Mouse (Mus musculus) kidney, embryonic 14.5 days (tissue): ENCODE results near the gene Plcd3. TPM values are rescaled to one million over a fixed set of nuclear protein-coding genes. Genes with fewer than 3 reads are reported as not detected.

ENCODE experiments used
- ATAC-seq: fragments of 200-750 bp; cut with Nextera tagmentation; 2 replicates; pipeline ENCODE4 v1.8.0; 2017; ENCODE audit warnings: moderate number of reproducible peaks, mild to moderate bottlenecking, moderate TSS enrichment, moderate library complexity; ENCODE audit not compliant: low FRiP score, low TSS enrichment
- H3K27ac ChIP-seq: fragments of 300-500 bp; sonication (generic); 2 replicates; pipeline ENCODE4 v1.5.1; 2014; ENCODE audit warnings: low read depth, mild to moderate bottlenecking, low read length, moderate library complexity, mixed read lengths
- H3K27me3 ChIP-seq: fragments of 300-500 bp; sonication (generic); 2 replicates; pipeline ENCODE4 v1.6.1; 2014; ENCODE audit warnings: mild to moderate bottlenecking, low read length; ENCODE audit not compliant: control insufficient read depth, insufficient read depth
- H3K36me3 ChIP-seq: fragments of 300-500 bp; sonication (generic); 2 replicates; pipeline ENCODE4 v1.6.1; 2014; ENCODE audit warnings: low read length, mixed read lengths; ENCODE audit not compliant: control insufficient read depth, insufficient read depth
- H3K4me1 ChIP-seq: fragments of 300-500 bp; sonication (generic); 2 replicates; pipeline ENCODE4 v1.6.1; 2014; ENCODE audit warnings: low read length, mixed read lengths; ENCODE audit not compliant: control insufficient read depth, insufficient read depth
- H3K4me2 ChIP-seq: fragments of 300-500 bp; sonication (generic); replicated peaks from 2 replicates; pipeline ENCODE4 v1.6.1; 2014; ENCODE audit warnings: low read depth, mild to moderate bottlenecking, low read length
- H3K4me3 ChIP-seq: fragments of 300-500 bp; sonication (generic); 2 replicates; pipeline ENCODE4 v1.5.1; 2014; ENCODE audit warnings: mild to moderate bottlenecking, low read length
- H3K9ac ChIP-seq: fragments of 300-500 bp; sonication (generic); 2 replicates; pipeline ENCODE4 v1.6.1; 2014; ENCODE audit warnings: low read depth, mild to moderate bottlenecking, low read length, moderate library complexity
- H3K9me3 ChIP-seq: fragments of 300-500 bp; sonication (generic); 2 replicates; pipeline ENCODE4 v1.6.1; 2016; ENCODE audit warnings: low read length; ENCODE audit not compliant: control insufficient read depth
- WGBS: fragments of 180-500 bp; shearing (Covaris S2); extraction: QIAGEN DNeasy Blood & Tissue Kit; methylation state at CpG from one replicate; pipeline ENCODE4 v1.1.7; 2014; 5-methylcytosine and 5-hydroxymethylcytosine counted together
- polyA plus RNA-seq: library from polyadenylated mRNA; unstranded; fragments of >200 nt; fragmentation: Nextera tagmentation; extraction: Ambion mirVana; gene quantifications from 2 replicates; pipeline ENCODE4 v1.2.1, GENCODE M21; 2014

Plcd3 gene
- polyA plus RNA-seq, 1 experiment from 2014 or later, result 3.2 TPM

GRCm38 (mm10) chr11:103120315-103120714 is 18.9 kb upstream of the Plcd3 start:
- Histone ChIP-seq H3K27me3 (no peaks in the 10 kb centered on the region), H3K9ac (no peak overlapping the region), H3K36me3 (no peaks in the 10 kb centered on the region), H3K4me2 (no peak overlapping the region), H3K4me3 (no peak overlapping the region), H3K4me1 (peaks cover 5% of the 10 kb centered on the region; the same call in 1 of the 2 replicates), H3K27ac (no peak overlapping the region), H3K9me3 (no peaks in the 10 kb centered on the region)
- no peak for ATAC-seq
- 56% methylated on average over 5 of the region's 5 CpGs for WGBS

GRCm38 (mm10) chr11:103119609-103120008 is 18.2 kb upstream of the Plcd3 start:
- no peak for ATAC-seq
- no peak overlapping the region for H3K4me2 ChIP-seq
- H3K4me3 ChIP-seq, result no peak overlapping the region
- H3K4me1 ChIP-seq, result peaks cover 8% of the 10 kb centered on the region
- WGBS, result 58% methylated on average over 5 of the region's 5 CpGs
- no peak overlapping the region for H3K9ac ChIP-seq
- no peaks in the 10 kb centered on the region for H3K27me3 ChIP-seq
- no peaks in the 10 kb centered on the region for H3K9me3 ChIP-seq
- no peak overlapping the region for H3K27ac ChIP-seq
- no peaks in the 10 kb centered on the region for H3K36me3 ChIP-seq

DNA sequence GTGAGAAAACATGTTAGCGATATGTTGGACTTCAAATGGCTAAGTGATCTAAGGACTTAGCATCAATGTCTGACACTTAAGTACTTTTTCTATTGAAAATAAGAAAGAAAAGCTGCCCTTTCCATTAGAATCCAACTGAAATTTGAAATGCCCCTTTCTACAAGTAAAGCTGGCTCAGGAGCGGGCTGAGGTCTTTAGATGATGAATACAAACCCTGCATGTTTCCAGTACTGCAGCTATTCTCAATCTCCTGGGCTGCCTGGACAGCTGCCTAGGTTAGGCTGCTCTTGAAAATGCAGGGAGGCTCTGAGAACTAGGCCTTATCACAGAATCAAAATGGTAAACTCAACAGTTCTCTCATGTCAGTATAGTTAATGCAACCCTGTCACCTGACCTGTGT is 17.4 kb upstream of the Plcd3 start:
- Histone ChIP-seq H3K4me1 (peaks cover 10% of the 10 kb centered on the region), H3K27me3 (no peaks in the 10 kb centered on the region), H3K4me2 (peak overlapping the region; percentile 82; the same call in 1 of the 2 replicates), H3K9me3 (no peaks in the 10 kb centered on the region), H3K9ac (no peak overlapping the region), H3K4me3 (no peak overlapping the region; the same call in 1 of the 2 replicates), H3K36me3 (no peaks in the 10 kb centered on the region), H3K27ac (no peak overlapping the region)
- no peak for ATAC-seq
- 91% methylated on average over 2 of the region's 2 CpGs for WGBS

DNA sequence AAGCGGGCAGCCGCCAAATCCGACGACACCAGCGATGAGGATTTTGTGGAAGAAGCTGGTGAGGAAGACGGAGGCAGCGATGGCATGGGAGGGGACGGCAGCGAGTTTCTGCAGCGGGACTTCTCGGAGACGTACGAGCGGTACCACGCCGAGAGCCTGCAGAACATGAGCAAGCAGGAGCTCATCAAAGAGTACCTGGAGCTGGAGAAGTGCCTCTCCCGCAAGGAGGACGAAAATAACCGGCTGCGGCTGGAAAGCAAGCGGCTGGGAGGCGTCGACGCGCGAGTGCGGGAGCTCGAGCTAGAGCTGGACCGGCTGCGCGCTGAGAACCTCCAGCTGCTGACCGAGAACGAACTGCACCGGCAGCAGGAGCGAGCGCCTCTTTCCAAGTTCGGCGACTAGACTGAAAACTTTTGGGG is 16.1 kb upstream of the Plcd3 start:
- ATAC-seq, result no peak
- no peaks in the 10 kb centered on the region for H3K36me3 ChIP-seq
- H3K27ac ChIP-seq, result peak overlapping the region; percentile 63; the same call in 1 of the 2 replicates
- H3K4me2 ChIP-seq, result peak overlapping the region; percentile 82
- under 1% methylated on average over 38 of the region's 38 CpGs for WGBS
- H3K9ac ChIP-seq, result peak overlapping the region; percentile 74
- peaks cover 10% of the 10 kb centered on the region for H3K4me1 ChIP-seq
- H3K9me3 ChIP-seq, result no peaks in the 10 kb centered on the region
- H3K4me3 ChIP-seq, result peak overlapping the region; percentile 70
- H3K27me3 ChIP-seq, result no peaks in the 10 kb centered on the region

GRCm38 (mm10) chr11:103116959-103117590 is 15.6 kb upstream of the Plcd3 start:
- H3K27ac ChIP-seq, result peak overlapping the region; percentile 63; the same call in 1 of the 2 replicates
- under 1% methylated on average over 35 of the region's 35 CpGs for WGBS
- peaks cover 13% of the 10 kb centered on the region for H3K4me1 ChIP-seq

DNA sequence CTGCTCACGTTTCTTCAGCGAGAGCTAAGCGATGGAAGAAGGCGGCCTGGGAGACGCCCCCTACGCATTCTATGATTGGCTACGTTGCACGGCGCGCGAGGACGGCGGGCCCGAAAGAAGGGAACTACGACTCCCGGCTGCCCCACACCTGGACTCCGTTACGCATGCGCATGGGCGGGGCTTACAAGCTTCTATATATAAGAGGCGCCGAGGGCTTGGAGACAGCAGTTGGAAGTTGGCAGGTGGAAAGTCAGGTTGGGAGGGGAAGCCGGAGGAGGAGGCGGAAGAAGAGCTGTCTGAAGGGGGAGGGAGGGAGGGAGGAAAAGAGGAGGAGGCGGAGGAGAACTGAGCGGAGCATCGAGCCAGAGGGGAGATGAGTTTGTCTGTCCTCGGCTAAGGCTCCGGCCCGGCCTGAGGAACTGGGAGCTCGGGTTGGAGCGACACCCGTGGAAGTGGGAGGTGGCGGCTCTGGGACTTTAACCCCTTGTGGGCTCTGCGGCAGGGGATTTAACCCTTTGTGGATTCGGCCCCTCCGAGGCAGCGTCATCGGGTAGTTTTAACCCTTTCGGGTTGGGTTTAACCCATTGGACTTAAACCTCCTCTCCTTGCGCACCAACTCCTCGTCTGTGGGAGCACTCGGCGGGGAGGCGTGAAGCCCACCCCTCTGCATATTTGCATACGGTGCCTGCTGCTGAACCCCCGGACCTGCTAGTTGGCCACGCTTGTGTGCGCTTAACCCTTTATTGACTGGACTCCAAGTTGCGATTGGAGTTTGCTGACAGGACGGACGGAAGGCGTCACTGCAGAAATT is 14.8 kb upstream of the Plcd3 start, which contains the start of gene Hexim1:
Hexim1 (plus strand) TSS at position 224 of the 811 bp plus-strand sequence.
- H3K9ac ChIP-seq, result peak within 1 kb of the TSS; percentile 85
- peak within 1 kb of the TSS; percentile 70 for H3K4me3 ChIP-seq
- H3K27me3 ChIP-seq, result no peaks in the 10 kb centered on the region
- no peaks in the 10 kb centered on the region for H3K36me3 ChIP-seq
- under 1% methylated on average over 53 of the region's 53 CpGs for WGBS
- peak within 1 kb of the TSS; percentile 86 for H3K27ac ChIP-seq
- ATAC-seq, result peak; percentile 94
- peak within 1 kb of the TSS; percentile 82 for H3K4me2 ChIP-seq
- H3K4me1 ChIP-seq, result peaks cover 19% of the 10 kb centered on the region
- H3K9me3 ChIP-seq, result no peaks in the 10 kb centered on the region

More at GRCm38 (mm10) chr11:103116959-103117590, 15.6 kb upstream of the Plcd3 start:
- ATAC-seq, result peak; percentile 30
- Histone ChIP-seq H3K4me3 (peak overlapping the region; percentile 70), H3K27me3 (no peaks in the 10 kb centered on the region), H3K9me3 (no peaks in the 10 kb centered on the region), H3K9ac (peak overlapping the region; percentile 74), H3K4me2 (peak overlapping the region; percentile 82), H3K36me3 (no peaks in the 10 kb centered on the region)

GRCm38 (mm10) chr11:103115163-103116007 is 13.9 kb upstream of the Plcd3 start:
- H3K27ac ChIP-seq, result peak overlapping the region; percentile 86
- no peaks in the 10 kb centered on the region for H3K9me3 ChIP-seq
- H3K4me3 ChIP-seq, result peak overlapping the region; percentile 70
- peak overlapping the region; percentile 85 for H3K9ac ChIP-seq
- peak overlapping the region; percentile 61 for H3K4me2 ChIP-seq
- peak; percentile 70 for ATAC-seq
- no peaks in the 10 kb centered on the region for H3K27me3 ChIP-seq
- peaks cover 21% of the 10 kb centered on the region for H3K4me1 ChIP-seq
- WGBS, result under 1% methylated on average over 34 of the region's 34 CpGs
- H3K36me3 ChIP-seq, result no peaks in the 10 kb centered on the region

DNA sequence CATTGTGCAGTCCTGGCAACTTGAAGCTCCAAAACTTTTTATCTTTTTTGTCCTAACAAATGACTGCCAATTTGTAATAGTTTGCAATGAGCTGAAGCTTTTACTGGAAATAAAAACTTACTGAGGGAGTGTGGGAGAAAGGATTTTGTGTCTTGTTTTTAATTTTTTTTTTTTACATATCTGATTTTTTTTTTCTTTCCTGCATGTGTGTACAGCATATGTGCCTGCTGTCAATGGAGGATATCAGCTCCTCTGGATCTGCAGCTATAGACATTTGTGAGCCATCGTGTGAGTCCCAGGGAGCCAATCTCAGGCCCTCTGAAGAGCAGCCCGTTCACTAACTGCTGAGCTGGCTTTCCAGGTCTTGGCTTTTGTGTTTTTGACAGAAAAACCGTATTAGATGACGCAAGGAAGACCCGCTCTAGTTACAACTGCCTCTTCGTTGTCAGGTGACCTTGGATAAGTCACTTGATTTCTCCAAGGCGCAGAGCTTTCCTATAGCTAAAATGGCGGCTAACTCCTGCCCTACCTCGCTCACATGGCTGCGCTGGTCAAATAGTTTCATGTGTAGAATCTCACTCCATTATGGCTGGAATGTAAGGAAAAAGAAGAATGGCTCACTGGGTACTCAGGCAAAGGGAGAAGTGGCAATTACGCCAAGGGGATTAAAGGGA is 12.9 kb upstream of the Plcd3 start:
- peak overlapping the region; percentile 86 for H3K27ac ChIP-seq
- peak overlapping the region; percentile 70 for H3K4me3 ChIP-seq
- whole genome bisulfite sequencing, result 88% methylated on average over 11 of the region's 11 CpGs
- H3K9me3 ChIP-seq, result no peaks in the 10 kb centered on the region
- peaks cover 21% of the 10 kb centered on the region for H3K4me1 ChIP-seq
- H3K27me3 ChIP-seq, result no peaks in the 10 kb centered on the region
- H3K36me3 ChIP-seq, result no peaks in the 10 kb centered on the region
- no peak for ATAC-seq
- H3K4me2 ChIP-seq, result peak overlapping the region; percentile 61
- peak overlapping the region; percentile 85 for H3K9ac ChIP-seq
